Mouse (Mus musculus) bone marrow, adult 2 months (tissue): ENCODE results near the gene Slc39a3.
"Not testable (repeated sequence)": the region's sequence is repeated elsewhere in the genome, so short reads cannot be mapped to it uniquely, and the experiment has no call there.

Experiments
- CTCF ChIP-seq: fragments of 200-500 bp; IDR thresholded peaks from 2 replicates; pipeline ENCODE4 v1.5.1; 2011; ENCODE audit warnings: low read length, control low read depth; ENCODE audit not compliant: control insufficient read depth, insufficient read depth
- POLR2A ChIP-seq: fragments of 200-500 bp; IDR thresholded peaks from 2 replicates; pipeline ENCODE4 v1.6.1; 2011; ENCODE audit warnings: low read depth, mild to moderate bottlenecking, control low read depth, low read length, borderline replicate concordance; ENCODE audit not compliant: control insufficient read depth

- TF ChIP-seq POLR2A, CTCF: not testable (repeated sequence)
Measured at GRCm38 (mm10) chr10:80989854-80990253, 47.4 kb downstream of the Slc39a3 start.
